Mouse (Mus musculus) brain, embryonic 18.5 days (tissue): ENCODE results near the gene Cdc37.

ENCODE experiments used
- DNase-seq: peaks from one replicate; pipeline ENCODE4 v3.0.0-alpha.2; 2012; ENCODE audit warnings: low read depth, low spot score

Gene Cdc37

GRCm38 (mm10) chr9:21135941-21136381, 13.8 kb downstream of the Cdc37 start:
- no peak for DNase-seq

GRCm38 (mm10) chr9:21135329-21135890, 14.4 kb downstream of the Cdc37 start:
- DNase-seq: no peak

GRCm38 (mm10) chr9:21134595-21135328, 15.0 kb downstream of the Cdc37 start:
- DNase-seq: no peak

GRCm38 (mm10) chr9:21133064-21133707, 16.6 kb downstream of the Cdc37 start:
- DNase-seq: no peak

GRCm38 (mm10) chr9:21132102-21132775, 17.5 kb downstream of the Cdc37 start:
- no peak for DNase-seq

GRCm38 (mm10) chr9:21131059-21131956, 18.5 kb downstream of the Cdc37 start, which contains the start of gene Tyk2:
Tyk2 (minus strand) TSS chr9:21131243.
- peak; percentile 97 for DNase-seq

- no peak for DNase-seq
These were observed 23.5 kb downstream of the Cdc37 start for GRCm38 (mm10) chr9:21126259-21126627.

- DNase-seq: no peak
These were observed 24.1 kb downstream of the Cdc37 start for GRCm38 (mm10) chr9:21125502-21126258.

- DNase-seq: no peak
These were observed 24.9 kb downstream of the Cdc37 start for GRCm38 (mm10) chr9:21124837-21125236.

GRCm38 (mm10) chr9:21121483-21121882, 28.3 kb downstream of the Cdc37 start:
- no peak for DNase-seq

- DNase-seq: no peak
These were observed 32.7 kb downstream of the Cdc37 start for GRCm38 (mm10) chr9:21117073-21117472.

GRCm38 (mm10) chr9:21115105-21115504, 34.7 kb downstream of the Cdc37 start:
- no peak for DNase-seq

- no peak for DNase-seq
These were observed 35.6 kb downstream of the Cdc37 start for GRCm38 (mm10) chr9:21114190-21114589.

GRCm38 (mm10) chr9:21113751-21114150, 36.0 kb downstream of the Cdc37 start:
- no peak for DNase-seq

GRCm38 (mm10) chr9:21107607-21108237, 42.1 kb downstream of the Cdc37 start:
- no peak for DNase-seq

GRCm38 (mm10) chr9:21105760-21106564, 43.8 kb downstream of the Cdc37 start:
- DNase-seq: no peak

- DNase-seq: no peak
These were observed 45.0 kb downstream of the Cdc37 start for GRCm38 (mm10) chr9:21104814-21105213.

GRCm38 (mm10) chr9:21102076-21102475, 47.7 kb downstream of the Cdc37 start:
- no peak for DNase-seq
